Mouse (Mus musculus) forebrain, embryonic 14.5 days (tissue): ENCODE data around the gene Cryga. TPM values are rescaled to one million over a fixed set of nuclear protein-coding genes. Genes with fewer than 3 reads are reported as not detected.

ENCODE experiments used
- ATAC-seq: fragments of 200-750 bp; cut with Nextera tagmentation; 2 replicates; pipeline ENCODE4 v1.8.0; 2017; ENCODE audit warnings: mild to moderate bottlenecking, moderate library complexity
- DNase-seq: peaks from one replicate; pipeline ENCODE4 v3.0.0-alpha.2; 2015; ENCODE audit warnings: low spot score
- H3K27ac ChIP-seq: fragments of 300-500 bp; sonication (generic); 2 replicates; pipeline ENCODE4 v1.5.1; 2014; ENCODE audit warnings: low read depth, mild to moderate bottlenecking, control low read depth, low read length, moderate library complexity
- H3K27me3 ChIP-seq: fragments of 300-500 bp; sonication (generic); replicated peaks from 2 replicates; pipeline ENCODE4 v1.6.1; 2014; ENCODE audit warnings: low read length, control low read depth, mixed read lengths; ENCODE audit not compliant: control insufficient read depth, insufficient read depth
- H3K36me3 ChIP-seq: fragments of 300-500 bp; sonication (generic); 2 replicates; pipeline ENCODE4 v1.6.1; 2014; ENCODE audit warnings: low read length, control low read depth; ENCODE audit not compliant: control insufficient read depth, insufficient read depth
- H3K4me1 ChIP-seq: fragments of 300-500 bp; sonication (generic); 2 replicates; pipeline ENCODE4 v1.6.1; 2014; ENCODE audit warnings: antibody characterized with exemption, low read length, control low read depth; ENCODE audit not compliant: control insufficient read depth, insufficient read depth
- H3K4me2 ChIP-seq: fragments of 300-500 bp; sonication (generic); 2 replicates; pipeline ENCODE4 v1.6.1; 2014; ENCODE audit warnings: mild to moderate bottlenecking, control low read depth, low read length
- H3K4me3 ChIP-seq: fragments of 300-500 bp; sonication (generic); 2 replicates; pipeline ENCODE4 v1.5.1; 2014; ENCODE audit warnings: low read depth, low read length, control low read depth
- H3K9ac ChIP-seq: fragments of 300-500 bp; sonication (generic); 2 replicates; pipeline ENCODE4 v1.6.1; 2014; ENCODE audit warnings: mild to moderate bottlenecking, low read length, control low read depth, moderate library complexity
- H3K9me3 ChIP-seq: fragments of 300-500 bp; sonication (generic); replicated peaks from 2 replicates; pipeline ENCODE4 v1.6.1; 2016; ENCODE audit warnings: low read length, control low read depth, mixed read lengths; ENCODE audit not compliant: control insufficient read depth
- WGBS: fragments of 180-500 bp; shearing (Covaris S2); extraction: QIAGEN DNeasy Blood & Tissue Kit; methylation state at CpG from one replicate; pipeline ENCODE4 v1.1.7; 2014; 5-methylcytosine and 5-hydroxymethylcytosine counted together
- polyA plus RNA-seq: library from polyadenylated mRNA; unstranded; fragments of >200 nt; fragmentation: Nextera tagmentation; extraction: Ambion mirVana; gene quantifications from 2 replicates; pipeline ENCODE4 v1.2.1, GENCODE M21; 2014

The Cryga gene
- polyA plus RNA-seq, 1 experiment from 2014 or later: 0.30 TPM

DNA sequence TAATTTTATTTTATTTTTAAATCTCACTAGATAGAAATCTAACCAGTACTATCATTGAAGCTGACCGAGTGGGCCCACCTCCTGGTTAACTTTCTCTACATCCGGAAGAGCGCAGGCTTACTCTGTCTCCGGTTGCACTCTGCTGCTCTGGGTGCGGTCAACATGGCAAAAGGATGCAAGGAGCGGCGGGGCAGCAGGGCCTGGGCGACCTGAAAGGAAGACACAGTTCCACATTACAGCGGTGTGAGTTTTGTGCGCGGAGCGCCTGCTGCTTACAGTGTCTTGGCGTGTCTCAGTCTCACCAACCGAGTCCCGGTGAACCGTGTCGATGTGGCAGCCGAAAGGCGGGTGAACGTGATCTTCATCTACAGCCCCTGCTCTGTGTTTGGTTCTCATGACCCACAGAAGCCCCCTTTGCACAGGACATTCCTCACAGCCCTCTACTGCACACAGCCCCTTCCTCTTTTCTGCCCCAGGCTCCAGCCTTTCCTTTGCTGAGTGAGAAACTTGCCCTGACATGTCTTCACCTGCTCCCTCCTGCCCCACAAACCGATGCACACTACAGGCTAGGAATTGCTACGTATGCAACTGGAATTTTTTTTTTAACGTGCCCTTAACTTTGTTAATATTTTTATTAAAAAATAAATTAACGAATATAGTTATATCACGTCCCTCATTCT is 6.7 kb upstream of the Cryga start:
- Histone ChIP-seq H3K9ac (no peak overlapping the region), H3K9me3 (no peaks in the 10 kb centered on the region), H3K27me3 (no peaks in the 10 kb centered on the region), H3K27ac (no peak overlapping the region), H3K36me3 (no peaks in the 10 kb centered on the region), H3K4me3 (no peak overlapping the region), H3K4me2 (no peak overlapping the region), H3K4me1 (no peaks in the 10 kb centered on the region)
- WGBS: 81% methylated on average over 25 of the region's 25 CpGs
- DNase-seq: no peak
- no peak for ATAC-seq

DNA sequence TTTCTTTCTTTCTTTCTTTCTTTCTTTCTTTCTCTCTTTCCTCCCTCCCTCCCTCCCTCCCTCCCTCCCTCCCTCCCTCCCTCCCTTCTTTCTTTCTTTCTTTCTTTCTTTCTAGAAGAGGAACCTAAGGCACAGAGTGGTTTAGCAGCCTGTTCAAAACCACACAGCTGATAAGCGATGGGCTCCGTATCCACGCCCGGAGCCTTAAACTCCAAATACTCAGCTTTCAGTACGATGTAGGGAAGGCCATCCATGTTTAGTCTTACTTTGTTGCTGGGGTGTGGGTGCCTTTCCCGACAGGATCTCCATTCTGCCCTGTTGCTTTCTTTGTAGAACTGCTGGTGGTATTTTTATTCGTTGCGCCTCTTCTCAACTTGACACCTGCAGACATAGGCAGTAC is 6.0 kb upstream of the Cryga start:
- Histone ChIP-seq H3K36me3 (no peaks in the 10 kb centered on the region), H3K4me3 (no peak overlapping the region), H3K9me3 (no peaks in the 10 kb centered on the region), H3K27me3 (no peaks in the 10 kb centered on the region), H3K4me2 (no peak overlapping the region), H3K9ac (no peak overlapping the region), H3K4me1 (no peaks in the 10 kb centered on the region), H3K27ac (no peak overlapping the region)
- WGBS: 88% methylated on average over 8 of the region's 8 CpGs
- no peak for DNase-seq
- no peak for ATAC-seq

DNA sequence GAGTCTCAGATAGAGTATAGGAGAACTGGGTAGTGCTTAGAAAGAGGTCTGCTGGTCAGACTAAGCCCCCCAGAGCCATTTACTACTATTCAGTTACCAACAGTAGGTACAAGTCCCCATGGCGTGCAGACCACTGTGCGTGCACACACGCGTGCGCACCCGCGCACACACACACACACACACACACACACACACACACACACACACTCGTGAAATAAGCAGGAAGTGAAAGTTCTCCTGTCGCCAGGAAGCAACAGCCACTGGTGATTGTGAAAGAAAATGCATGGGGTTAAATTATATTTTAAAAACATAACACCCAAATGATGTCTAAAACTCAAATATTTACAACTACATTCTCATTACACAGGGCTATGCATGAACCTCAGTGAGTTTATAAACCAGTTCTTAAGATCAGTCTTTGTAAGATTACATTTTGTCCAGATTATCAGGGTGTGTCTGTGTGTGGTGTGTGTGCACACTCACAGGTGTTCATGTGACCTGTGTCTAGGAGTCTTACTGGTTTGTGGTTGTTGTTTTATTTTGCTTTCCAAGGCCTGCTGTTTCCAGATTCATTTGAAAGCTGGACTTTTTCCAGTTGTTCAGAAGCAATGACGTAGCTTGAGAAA is 4.6 kb upstream of the Cryga start:
- Histone ChIP-seq H3K9ac (no peak overlapping the region), H3K27ac (no peak overlapping the region), H3K4me2 (no peak overlapping the region), H3K36me3 (no peaks in the 10 kb centered on the region), H3K4me1 (no peaks in the 10 kb centered on the region), H3K27me3 (no peaks in the 10 kb centered on the region), H3K9me3 (no peaks in the 10 kb centered on the region), H3K4me3 (no peak overlapping the region)
- WGBS: 89% methylated on average over 10 of the region's 10 CpGs
- no peak for ATAC-seq
- DNase-seq: no peak

DNA sequence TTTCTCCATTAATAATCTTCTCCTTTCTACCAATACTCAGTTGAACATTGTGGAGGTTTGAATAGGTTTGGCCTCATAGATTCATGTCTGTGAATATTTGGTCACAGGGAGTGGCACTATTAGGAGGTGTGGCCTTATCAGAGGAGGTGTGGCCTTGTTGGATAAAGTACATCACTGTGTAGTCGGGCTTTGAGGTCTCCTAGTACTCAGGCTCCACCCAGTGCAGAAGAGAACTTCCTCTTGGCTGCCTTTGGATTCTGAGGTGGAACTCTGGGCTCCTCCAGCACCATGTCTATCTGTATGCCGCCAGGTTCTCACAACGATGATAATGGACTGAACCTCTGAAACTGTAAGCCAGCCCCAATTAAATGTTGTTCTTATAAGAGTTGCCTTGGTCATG is 6.2 kb downstream of the Cryga start:
- WGBS: 92% methylated on average over 3 of the region's 3 CpGs
- Histone ChIP-seq H3K27me3 (no peaks in the 10 kb centered on the region), H3K36me3 (no peaks in the 10 kb centered on the region), H3K9me3 (no peaks in the 10 kb centered on the region), H3K4me3 (no peak overlapping the region), H3K4me1 (no peaks in the 10 kb centered on the region), H3K9ac (no peak overlapping the region), H3K4me2 (no peak overlapping the region), H3K27ac (no peak overlapping the region)
- ATAC-seq (no peak), DNase-seq (no peak)

DNA sequence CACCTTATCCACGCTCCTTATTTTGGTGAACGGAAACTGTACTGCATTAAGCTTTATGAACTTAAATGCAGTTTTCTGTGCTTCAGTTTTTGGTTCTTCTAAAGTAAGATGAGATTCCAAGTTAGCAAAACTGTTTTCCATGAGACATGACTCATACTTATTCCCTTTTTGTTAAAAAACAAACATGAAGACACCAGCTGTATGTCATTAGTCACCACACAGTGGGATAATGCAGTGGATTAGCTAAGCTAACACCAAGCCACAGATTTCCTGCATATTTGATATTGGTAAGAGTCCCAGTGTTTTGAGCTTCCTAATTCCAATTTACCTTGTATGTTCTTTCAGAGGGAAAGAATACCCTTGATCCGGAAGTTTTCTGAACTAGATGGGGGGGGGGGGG is 11.6 kb downstream of the Cryga start:
- 94% methylated on average over 3 of the region's 3 CpGs for WGBS
- H3K4me3 ChIP-seq: no peak overlapping the region
- H3K27me3 ChIP-seq: no peaks in the 10 kb centered on the region
- no peaks in the 10 kb centered on the region for H3K9me3 ChIP-seq
- DNase-seq (no peak), ATAC-seq (no peak)
- H3K9ac ChIP-seq: no peak overlapping the region
- H3K36me3 ChIP-seq: no peaks in the 10 kb centered on the region
- no peak overlapping the region for H3K4me2 ChIP-seq
- no peaks in the 10 kb centered on the region for H3K4me1 ChIP-seq
- no peak overlapping the region for H3K27ac ChIP-seq

DNA sequence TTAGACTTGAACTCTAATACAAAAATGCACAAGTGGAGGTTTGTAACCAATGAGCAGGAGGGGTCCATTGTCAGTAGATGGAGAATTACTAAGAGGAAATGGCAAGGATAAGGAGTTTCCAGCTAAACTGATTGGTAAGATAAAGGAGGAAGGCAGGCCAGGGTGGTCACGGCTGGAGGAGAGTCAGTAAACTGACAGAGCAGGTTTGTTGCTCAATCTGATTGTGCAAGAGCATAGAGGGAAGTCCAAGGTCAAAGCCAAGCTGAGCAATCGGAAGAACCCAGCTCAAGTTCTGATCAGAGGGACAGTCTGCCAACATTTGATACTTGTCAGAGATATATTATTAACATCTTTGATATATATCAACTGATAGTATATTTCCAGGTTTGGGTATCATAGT is 12.8 kb downstream of the Cryga start:
- no peaks in the 10 kb centered on the region for H3K9me3 ChIP-seq
- H3K36me3 ChIP-seq: no peaks in the 10 kb centered on the region
- ATAC-seq: no peak
- no peak overlapping the region for H3K4me3 ChIP-seq
- H3K9ac ChIP-seq: no peak overlapping the region
- no peak for DNase-seq
- H3K4me2 ChIP-seq: no peak overlapping the region
- no peaks in the 10 kb centered on the region for H3K4me1 ChIP-seq
- H3K27ac ChIP-seq: no peak overlapping the region
- WGBS: 89% methylated on average over 2 of the region's 2 CpGs
- no peaks in the 10 kb centered on the region for H3K27me3 ChIP-seq

DNA sequence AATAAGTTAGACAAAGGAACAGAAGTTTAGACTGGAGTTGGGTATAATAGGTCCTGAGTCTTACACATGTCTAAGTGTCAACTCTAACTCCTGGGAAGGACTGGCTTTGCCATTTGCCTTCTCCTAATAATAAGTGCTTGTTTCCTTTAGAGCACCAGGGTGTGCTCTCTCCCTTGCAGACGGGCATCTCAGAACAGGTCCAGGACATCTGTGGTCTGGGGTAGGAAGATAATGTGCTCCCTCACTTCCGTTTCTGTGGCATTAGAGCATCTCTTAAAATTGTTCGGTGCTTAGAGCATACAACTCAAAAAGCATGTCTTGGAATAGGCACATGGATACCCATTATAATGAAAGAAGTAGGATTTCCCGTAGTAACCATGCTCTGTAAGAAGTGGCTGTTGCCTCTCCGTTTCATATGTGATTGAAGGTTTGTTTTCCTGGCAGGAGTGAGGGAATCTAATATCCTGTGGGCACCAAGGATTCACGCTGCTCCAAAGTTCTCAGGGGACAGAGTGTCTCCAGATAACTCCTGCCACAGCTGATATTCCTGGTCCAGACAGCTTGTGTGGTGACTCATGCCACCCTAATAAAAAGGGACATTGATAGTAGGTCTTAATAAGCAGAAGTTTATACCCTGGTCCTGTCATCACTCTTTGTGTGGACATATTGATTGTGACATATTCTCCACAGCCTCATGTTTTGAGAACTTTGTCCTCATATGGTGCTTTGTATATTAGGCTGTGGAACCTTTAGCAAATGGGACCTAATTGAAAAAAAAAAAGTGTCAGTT is 14.4 kb downstream of the Cryga start:
- H3K4me3 ChIP-seq: no peak overlapping the region
- no peaks in the 10 kb centered on the region for H3K36me3 ChIP-seq
- no peak overlapping the region for H3K4me2 ChIP-seq
- H3K9me3 ChIP-seq: no peaks in the 10 kb centered on the region
- 82% methylated on average over 6 of the region's 6 CpGs for WGBS
- no peaks in the 10 kb centered on the region for H3K27me3 ChIP-seq
- H3K27ac ChIP-seq: no peak overlapping the region
- ATAC-seq (no peak), DNase-seq (no peak)
- H3K4me1 ChIP-seq: no peaks in the 10 kb centered on the region
- no peak overlapping the region for H3K9ac ChIP-seq

DNA sequence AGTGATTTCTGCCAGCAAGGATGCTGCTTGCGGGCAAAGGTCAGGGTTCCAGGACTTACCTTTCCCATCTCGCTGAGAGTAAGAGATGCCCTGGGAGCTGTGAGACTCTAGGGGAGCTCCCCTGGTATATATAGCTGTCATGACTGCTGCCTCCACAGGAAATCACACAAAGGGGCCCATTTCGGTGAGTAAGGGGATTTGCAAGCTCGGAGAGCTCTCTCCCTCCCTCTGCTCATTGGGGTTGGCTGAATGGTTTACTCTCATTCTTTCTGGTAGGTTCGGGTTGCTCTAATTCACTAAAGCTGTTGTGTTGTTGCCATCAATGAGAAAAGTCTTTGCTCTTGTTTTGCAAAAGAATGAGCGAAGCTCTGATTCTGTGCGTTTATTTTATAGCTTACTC is 21.0 kb downstream of the Cryga start, which contains the start of gene Crygb:
Gene Crygb, minus strand, starts transcription at position 101 of the 400 bp plus-strand sequence.
- H3K4me1 ChIP-seq: no peaks in the 10 kb centered on the region
- no peak within 1 kb of the TSS for H3K27ac ChIP-seq
- no peaks in the 10 kb centered on the region for H3K9me3 ChIP-seq
- H3K36me3 ChIP-seq: no peaks in the 10 kb centered on the region
- H3K9ac ChIP-seq: no peak within 1 kb of the TSS
- ATAC-seq (no peak), DNase-seq (no peak)
- H3K4me3 ChIP-seq: no peak within 1 kb of the TSS
- 0 out of 2 replicates have a peak within 1 kb of the TSS, but pooled peaks have one; percentile 14 for H3K4me2 ChIP-seq
- 21% methylated on average over 7 of the region's 7 CpGs for WGBS
- H3K27me3 ChIP-seq: no peaks in the 10 kb centered on the region

DNA sequence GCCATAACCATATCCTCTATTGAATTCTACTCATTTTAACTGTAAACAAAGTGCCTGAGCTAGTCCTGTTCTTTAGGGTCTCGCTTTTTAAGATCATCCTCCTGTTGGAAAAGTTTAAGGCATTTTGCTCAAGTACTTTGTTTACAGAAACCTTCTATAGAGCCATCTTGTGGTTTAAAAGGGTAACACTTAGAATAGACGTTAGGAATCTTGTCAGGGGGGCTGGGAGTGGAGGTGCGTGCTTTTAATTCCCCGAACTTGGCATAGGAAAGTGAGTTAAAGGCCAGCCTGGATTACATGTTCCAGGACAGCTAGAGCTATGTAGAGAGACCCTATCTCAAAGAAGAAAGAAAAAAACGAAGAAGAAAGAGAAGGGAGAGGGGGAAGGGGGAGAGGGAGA is 27.6 kb downstream of the Cryga start:
- Histone ChIP-seq H3K27me3 (no peaks in the 10 kb centered on the region), H3K4me1 (no peaks in the 10 kb centered on the region), H3K4me2 (no peak overlapping the region), H3K9ac (no peak overlapping the region), H3K36me3 (no peaks in the 10 kb centered on the region), H3K4me3 (no peak overlapping the region), H3K9me3 (no peaks in the 10 kb centered on the region), H3K27ac (no peak overlapping the region)
- no peak for ATAC-seq
- DNase-seq: peak; percentile 39
- WGBS: 22% methylated on average over 5 of the region's 5 CpGs
